Mouse (Mus musculus) MEL (cell line): ENCODE results near the gene Aco1. TPM values are rescaled to one million over a fixed set of nuclear protein-coding genes. Genes with fewer than 3 reads are reported as not detected.

Source experiments
- DNase-seq: peaks from one replicate; pipeline ENCODE4 v3.0.0; 2011; ENCODE audit warnings: low read depth, low spot score
- H3K27ac ChIP-seq: 2 replicates; pipeline ENCODE4 v1.5.1; 2012; ENCODE audit warnings: low read depth, mild to moderate bottlenecking, control low read depth, low read length, moderate library complexity; ENCODE audit not compliant: control insufficient read depth
- H3K27me3 ChIP-seq, 2 experiments: fragments of 150-350 bp in 1 of 2; sonication (generic) in 1 of 2; 2 replicates each; pipeline ENCODE4 v1.6.1; 2012; ENCODE audit warnings: low read length in 2 of 2, mild to moderate bottlenecking in 2 of 2, improper control_type of control experiment in 1 of 2, moderate library complexity in 1 of 2; ENCODE audit not compliant: insufficient read depth in 2 of 2, control insufficient read depth in 1 of 2
- H3K36me3 ChIP-seq, 2 experiments: 2 replicates each; pipeline ENCODE4 v1.6.1; 2012 to 2014; ENCODE audit warnings: low read length in 2 of 2, improper control_type of control experiment in 1 of 2, inconsistent platforms in 1 of 2, mild to moderate bottlenecking in 1 of 2; ENCODE audit not compliant: insufficient read depth in 2 of 2, control insufficient read depth in 1 of 2
- H3K4me1 ChIP-seq, 2 experiments: fragments of 150-350 bp in 1 of 2; sonication (generic) in 1 of 2; 2 replicates each; pipeline ENCODE4 v1.6.1; 2012; ENCODE audit warnings: low read length in 2 of 2, improper control_type of control experiment in 1 of 2, mild to moderate bottlenecking in 1 of 2; ENCODE audit not compliant: insufficient read depth in 2 of 2, control insufficient read depth in 1 of 2
- H3K4me3 ChIP-seq, 2 experiments: fragments of 150-350 bp in 1 of 2; sonication (generic) in 1 of 2; 2 replicates each; pipeline ENCODE4 v1.5.1; 2012; ENCODE audit warnings: low read depth in 2 of 2, low read length in 2 of 2, mild to moderate bottlenecking in 2 of 2, moderate library complexity in 2 of 2, control low read depth in 1 of 2, improper control_type of control experiment in 1 of 2; ENCODE audit not compliant: control insufficient read depth in 1 of 2, insufficient read depth in 1 of 2
- H3K79me2 ChIP-seq: 2 replicates; pipeline ENCODE4 v1.6.1; 2012; ENCODE audit warnings: mild to moderate bottlenecking, low read length, moderate library complexity; ENCODE audit not compliant: control insufficient read depth, poor library complexity, insufficient read depth
- H3K9ac ChIP-seq: 2 replicates; pipeline ENCODE4 v1.6.1; 2012; ENCODE audit warnings: low read depth, mild to moderate bottlenecking, control low read depth, low read length, moderate library complexity; ENCODE audit not compliant: control insufficient read depth, poor library complexity, severe bottlenecking
- H3K9me3 ChIP-seq: fragments of 150-350 bp; sonication (generic); replicated peaks from 2 replicates; pipeline ENCODE4 v1.6.1; 2012; ENCODE audit warnings: mild to moderate bottlenecking, low read length, improper control_type of control experiment, moderate library complexity; ENCODE audit not compliant: insufficient read depth
- BHLHE40 ChIP-seq: IDR thresholded peaks from 2 replicates; pipeline ENCODE4 v1.6.1; 2012; ENCODE audit warnings: low read depth, mild to moderate bottlenecking, inconsistent platforms, low read length, improper control_type of control experiment, borderline replicate concordance
- CHD1 ChIP-seq: IDR thresholded peaks from 2 replicates; pipeline ENCODE4 v1.6.1; 2012; ENCODE audit warnings: low read depth, mild to moderate bottlenecking, inconsistent platforms, low read length, improper control_type of control experiment
- CHD2 ChIP-seq: IDR thresholded peaks from 2 replicates; pipeline ENCODE4 v1.6.1; 2011; ENCODE audit warnings: low read length, improper control_type of control experiment
- CTCF ChIP-seq, 3 experiments: IDR thresholded peaks in 2 of 3; conservative IDR thresholded peaks in 1 of 3; 2 replicates each; pipeline ENCODE4 v1.5.1; 2011 to 2012; ENCODE audit warnings: low read length in 3 of 3, low read depth in 2 of 3, mild to moderate bottlenecking in 2 of 3, improper control_type of control experiment in 1 of 3, inconsistent platforms in 1 of 3, mixed read lengths in 1 of 3, moderate library complexity in 1 of 3; ENCODE audit not compliant: control insufficient read depth in 1 of 3, insufficient read depth in 1 of 3, poor library complexity in 1 of 3, severe bottlenecking in 1 of 3
- E2F4 ChIP-seq: IDR thresholded peaks from 2 replicates; pipeline ENCODE4 v1.6.1; 2011; ENCODE audit warnings: low read depth, low read length, improper control_type of control experiment, borderline replicate concordance
- ELF1 ChIP-seq: IDR thresholded peaks from 2 replicates; pipeline ENCODE4 v1.6.1; 2014; ENCODE audit warnings: low read depth, mild to moderate bottlenecking, inconsistent platforms, low read length, improper control_type of control experiment, moderate library complexity
- GABPA ChIP-seq: IDR thresholded peaks from 2 replicates; pipeline ENCODE4 v1.6.1; 2012; ENCODE audit warnings: low read depth, mild to moderate bottlenecking, inconsistent platforms, low read length, improper control_type of control experiment, moderate library complexity
- HCFC1 ChIP-seq: IDR thresholded peaks from 2 replicates; pipeline ENCODE4 v1.6.1; 2012; ENCODE audit warnings: low read depth, mild to moderate bottlenecking, inconsistent platforms, low read length, improper control_type of control experiment, moderate library complexity
- JUND ChIP-seq: IDR thresholded peaks from 2 replicates; pipeline ENCODE4 v1.6.1; 2011; ENCODE audit warnings: low read depth, mild to moderate bottlenecking, improper control_type of control experiment, low read length
- KAT2A ChIP-seq: conservative IDR thresholded peaks from 2 replicates; pipeline ENCODE4 v1.6.1; 2012; ENCODE audit warnings: low read depth, low read length, improper control_type of control experiment, inconsistent platforms
- MAX ChIP-seq: IDR thresholded peaks from 2 replicates; pipeline ENCODE4 v1.6.1; 2011; ENCODE audit warnings: low read length, improper control_type of control experiment
- MAZ ChIP-seq: IDR thresholded peaks from 2 replicates; pipeline ENCODE4 v1.6.1; 2012; ENCODE audit warnings: low read depth, mild to moderate bottlenecking, inconsistent platforms, low read length, improper control_type of control experiment
- MXI1 ChIP-seq: IDR thresholded peaks from 2 replicates; pipeline ENCODE4 v1.6.1; 2011; ENCODE audit warnings: mild to moderate bottlenecking, low read depth, low read length, improper control_type of control experiment
- MYB ChIP-seq: IDR thresholded peaks from 2 replicates; pipeline ENCODE4 v1.6.1; 2011; ENCODE audit warnings: mild to moderate bottlenecking, low read depth, low read length, improper control_type of control experiment
- MYC ChIP-seq: IDR thresholded peaks from 2 replicates; pipeline ENCODE4 v1.6.1; 2011; ENCODE audit warnings: low read depth, mild to moderate bottlenecking, low read length, improper control_type of control experiment, moderate library complexity
- NELFE ChIP-seq: IDR thresholded peaks from 2 replicates; pipeline ENCODE4 v1.6.1; 2011; ENCODE audit warnings: low read depth, low read length, improper control_type of control experiment
- NRF1 ChIP-seq: IDR thresholded peaks from 2 replicates; pipeline ENCODE4 v1.6.1; 2014; ENCODE audit warnings: low read depth, mild to moderate bottlenecking, inconsistent platforms, low read length, improper control_type of control experiment, moderate library complexity; ENCODE audit not compliant: poor library complexity, insufficient read depth, severe bottlenecking
- POLR2A ChIP-seq, 2 experiments: IDR thresholded peaks; 2 replicates each; pipeline ENCODE4 v1.6.1; 2011 to 2012; ENCODE audit warnings: low read length in 2 of 2, mild to moderate bottlenecking in 2 of 2, control low read depth in 1 of 2, improper control_type of control experiment in 1 of 2, low read depth in 1 of 2, moderate library complexity in 1 of 2; ENCODE audit not compliant: control insufficient read depth in 1 of 2, insufficient read depth in 1 of 2, poor library complexity in 1 of 2
- POLR2AphosphoS2 ChIP-seq: IDR thresholded peaks from 2 replicates; pipeline ENCODE4 v1.6.1; 2011; ENCODE audit warnings: low read length, improper control_type of control experiment
- POLR2AphosphoS5 ChIP-seq: IDR thresholded peaks from 2 replicates; pipeline ENCODE4 v1.6.1; 2012; ENCODE audit warnings: low read depth, borderline replicate concordance, mild to moderate bottlenecking, inconsistent platforms, low read length, moderate library complexity, mixed read lengths
- RAD21 ChIP-seq: IDR thresholded peaks from 2 replicates; pipeline ENCODE4 v1.6.1; 2011; ENCODE audit warnings: mild to moderate bottlenecking, low read depth, low read length, improper control_type of control experiment
- RCOR1 ChIP-seq: IDR thresholded peaks from 2 replicates; pipeline ENCODE4 v1.6.1; 2012; ENCODE audit warnings: low read depth, mild to moderate bottlenecking, inconsistent platforms, low read length, improper control_type of control experiment
- SMC3 ChIP-seq: IDR thresholded peaks from 2 replicates; pipeline ENCODE4 v1.6.1; 2011; ENCODE audit warnings: low read depth, low read length, improper control_type of control experiment
- TAL1 ChIP-seq: IDR thresholded peaks from 2 replicates; pipeline ENCODE4 v1.6.1; 2012; ENCODE audit warnings: mild to moderate bottlenecking, inconsistent platforms, low read length, moderate library complexity, mixed read lengths
- TBP ChIP-seq: IDR thresholded peaks from 2 replicates; pipeline ENCODE4 v1.8.0; 2011; ENCODE audit warnings: low read depth, low read length, improper control_type of control experiment
- TCF12 ChIP-seq: IDR thresholded peaks from 2 replicates; pipeline ENCODE4 v1.6.1; 2014; ENCODE audit warnings: low read depth, mild to moderate bottlenecking, inconsistent platforms, low read length, improper control_type of control experiment, moderate library complexity
- UBTF ChIP-seq: IDR thresholded peaks from 2 replicates; pipeline ENCODE4 v1.6.1; 2012; ENCODE audit warnings: low read depth, mild to moderate bottlenecking, inconsistent platforms, low read length, improper control_type of control experiment, moderate library complexity, borderline replicate concordance; ENCODE audit not compliant: insufficient read depth
- USF2 ChIP-seq, 2 experiments: IDR thresholded peaks; 2 replicates each; pipeline ENCODE4 v1.6.1; 2011 to 2012; ENCODE audit warnings: improper control_type of control experiment in 2 of 2, low read length in 2 of 2, borderline replicate concordance in 1 of 2, inconsistent platforms in 1 of 2, low read depth in 1 of 2, mild to moderate bottlenecking in 1 of 2; ENCODE audit not compliant: insufficient read depth in 1 of 2
- ZC3H11A ChIP-seq: IDR thresholded peaks from 2 replicates; pipeline ENCODE4 v1.6.1; 2012; ENCODE audit warnings: low read depth, mild to moderate bottlenecking, inconsistent platforms, low read length, improper control_type of control experiment
- ZKSCAN1 ChIP-seq: IDR thresholded peaks from 2 replicates; pipeline ENCODE4 v1.6.1; 2012; ENCODE audit warnings: low read depth, mild to moderate bottlenecking, inconsistent platforms, low read length, improper control_type of control experiment, moderate library complexity
- ZMIZ1 ChIP-seq: IDR thresholded peaks from 2 replicates; pipeline ENCODE4 v1.6.1; 2012; ENCODE audit warnings: low read depth, mild to moderate bottlenecking, inconsistent platforms, low read length, improper control_type of control experiment, moderate library complexity
- polyA plus RNA-seq, 2 experiments: library from polyadenylated mRNA; stranded (reverse) in 1 of 2; unstranded in 1 of 2; fragments of >175 nt in 1 of 2; fragments of >200 nt in 1 of 2; gene quantifications; 2 replicates each; pipeline versions ENCODE4 v1.2.1 to v1.2.4; 2012; ENCODE audit warnings: low replicate concordance in 2 of 2, low read depth in 1 of 2; ENCODE audit not compliant: insufficient read length in 2 of 2, insufficient read depth in 1 of 2, missing spikeins in 1 of 2
- total RNA-seq: library from RNA; depleted of rRNA; stranded (reverse); fragments of 300-350 nt; gene quantifications from 2 replicates; pipeline ENCODE4 v1.2.3, GENCODE M21; 2012

The Aco1 gene
- total and polyA plus RNA-seq, 3 experiments, result 28.7 to 33.6 TPM; not detected in 1

DNA sequence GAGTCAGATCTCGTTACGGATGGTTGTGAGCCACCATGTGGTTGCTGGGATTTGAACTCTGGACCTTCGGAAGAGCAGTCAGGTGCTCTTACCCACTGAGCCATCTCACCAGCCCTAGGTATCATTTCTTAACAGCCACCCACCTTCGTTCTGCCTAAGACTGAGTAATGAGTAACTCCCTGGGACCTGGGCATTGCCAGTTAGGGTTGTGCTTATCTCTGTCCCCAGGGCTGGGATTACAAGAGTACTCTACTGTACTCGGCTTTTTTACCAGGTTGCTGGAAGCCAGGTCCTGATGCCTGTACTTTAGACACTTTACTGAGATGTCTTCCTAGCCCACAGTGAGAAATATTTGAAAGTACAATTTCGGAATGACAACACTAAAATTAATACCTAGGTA is 69.3 kb downstream of the Aco1 start:
- DNase-seq, result no peak
- Histone ChIP-seq H3K4me3 (no peak overlapping the region), H3K79me2 (no peaks in the 10 kb centered on the region), H3K9me3 (no peaks in the 10 kb centered on the region), H3K9ac (no peak overlapping the region), H3K27ac (no peak overlapping the region), H3K27me3 (no peaks in the 10 kb centered on the region), H3K4me1 (no peaks in the 10 kb centered on the region), H3K36me3 (no peaks in the 10 kb centered on the region)
- TF ChIP-seq MYC (no peak), E2F4 (no peak), MYB (no peak), POLR2A (IDR thresholded peaks at IDR 0.05; ENCODE audit: control insufficient read depth in 1 of 2, insufficient read depth in 1 of 2, low read depth in 1 of 2, low read length in 2 of 2, poor library complexity in 1 of 2) (no peak), CTCF (IDR thresholded peaks at IDR 0.05 in 2 of 3, conservative IDR thresholded peaks at IDR 0.05 in 1 of 3; ENCODE audit: control insufficient read depth in 1 of 3, insufficient read depth in 1 of 3, low read depth in 2 of 3, low read length in 3 of 3, poor library complexity in 1 of 3, severe bottlenecking in 1 of 3) (no peak), NRF1 (no peak)

DNA sequence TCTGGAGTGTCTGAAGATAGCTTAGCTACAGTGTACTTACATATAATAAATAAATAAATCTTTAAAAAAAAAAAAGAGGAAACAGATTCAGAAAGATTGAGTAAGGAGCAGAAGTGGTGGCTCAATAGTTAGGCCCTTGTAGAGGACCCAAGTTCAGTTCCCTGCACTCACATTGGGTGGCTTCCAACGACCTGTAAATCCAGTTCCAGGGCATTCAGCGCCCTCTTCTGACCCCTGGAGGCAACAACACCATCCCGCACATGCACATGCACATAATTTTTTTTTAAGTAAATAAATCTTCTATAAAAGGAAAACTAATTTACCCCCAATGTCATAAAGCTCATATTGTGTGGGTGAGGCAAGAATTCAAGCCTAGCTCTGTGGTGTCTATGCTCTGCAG is 75.0 kb downstream of the Aco1 start:
- H3K79me2 ChIP-seq, result no peaks in the 10 kb centered on the region
- H3K36me3 ChIP-seq, result no peaks in the 10 kb centered on the region
- peaks cover 0 to 4% of the 10 kb centered on the region in 2 experiments; a peak in 1 of 4 replicates for H3K4me1 ChIP-seq
- peak; percentile 43 for DNase-seq
- no peaks in the 10 kb centered on the region for H3K27me3 ChIP-seq
- no peaks in the 10 kb centered on the region for H3K9me3 ChIP-seq
- H3K27ac ChIP-seq, result no peak overlapping the region
- H3K9ac ChIP-seq, result no peak overlapping the region
- TF ChIP-seq TCF12 (no peak), ZC3H11A (0 out of 2 replicates have a peak, but pooled peaks have one; percentile 14), ZMIZ1 (no peak), POLR2AphosphoS2 (no peak), KAT2A (no peak), MXI1 (no peak), JUND (no peak), BHLHE40 (no peak), CTCF (IDR thresholded peaks at IDR 0.05 in 2 of 3, conservative IDR thresholded peaks at IDR 0.05 in 1 of 3; ENCODE audit: control insufficient read depth in 1 of 3, insufficient read depth in 1 of 3, low read depth in 2 of 3, low read length in 3 of 3, poor library complexity in 1 of 3, severe bottlenecking in 1 of 3) (peak in 2 of 3 experiments; percentile 33 to 40; a peak in 3 of 6 replicates), ZKSCAN1 (no peak), POLR2A (IDR thresholded peaks at IDR 0.05; ENCODE audit: control insufficient read depth in 1 of 2, insufficient read depth in 1 of 2, low read depth in 1 of 2, low read length in 2 of 2, poor library complexity in 1 of 2) (no peak), CHD2 (no peak), NELFE (no peak), HCFC1 (no peak), POLR2AphosphoS5 (no peak), RAD21 (peak; percentile 20), E2F4 (no peak), SMC3 (peak; percentile 5; the same call in 1 of the 2 replicates), TAL1 (no peak), NRF1 (no peak), UBTF (no peak), GABPA (no peak), MYB (no peak), MAX (no peak), MAZ (no peak), RCOR1 (no peak), TBP (no peak), USF2 (IDR thresholded peaks at IDR 0.05; ENCODE audit: borderline replicate concordance in 1 of 2, insufficient read depth in 1 of 2, low read depth in 1 of 2, low read length in 2 of 2) (no peak), ELF1 (no peak), CHD1 (no peak), MYC (no peak)
- TF ChIP-seq, all 39 proteins: peak for 4
- no peak overlapping the region for H3K4me3 ChIP-seq
